Mouse (Mus musculus): ENCODE results near the gene St7. TPM values are rescaled to one million over a fixed set of nuclear protein-coding genes. Genes with fewer than 3 reads are reported as not detected.

The St7 gene
- polyA plus RNA-seq, 2 experiments, result 29.7 to 33.0 TPM

DNA sequence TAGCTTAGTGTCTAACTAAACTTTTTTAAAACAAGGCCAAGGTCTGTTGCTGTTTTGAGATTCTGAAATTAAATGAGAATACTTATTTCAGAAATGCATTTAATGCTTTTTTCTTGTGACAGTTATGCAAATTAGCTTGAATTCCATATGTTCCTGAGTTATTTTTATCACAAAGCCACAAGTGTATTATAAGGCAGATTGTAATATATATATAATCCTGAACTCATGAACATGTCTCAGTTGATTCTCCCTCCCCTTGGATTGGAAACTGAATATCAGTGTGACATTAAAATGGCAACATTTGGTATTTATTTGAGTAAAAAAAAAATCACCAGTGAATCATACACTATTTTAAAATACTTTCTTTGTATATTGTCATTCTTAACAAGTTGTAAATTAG lies 26.7 kb upstream of the St7 start:
- Histone ChIP-seq H3K4me2 (replicated peaks; ENCODE audit: low read depth, low read length, severe bottlenecking) (no peak overlapping the region), H3K36me3 (ENCODE audit: control insufficient read depth, insufficient read depth, low read length) (peaks cover 57% of the 10 kb centered on the region), H3K4me3 (replicated peaks; ENCODE audit: low read length) (no peak overlapping the region), H3K27ac (replicated peaks; ENCODE audit: low read depth, low read length) (no peak overlapping the region), H3K9me3 (ENCODE audit: control insufficient read depth, low read length) (no peaks in the 10 kb centered on the region), H3K4me1 (ENCODE audit: control insufficient read depth, insufficient read depth, low read length) (no peaks in the 10 kb centered on the region), H3K27me3 (ENCODE audit: control insufficient read depth, insufficient read depth, low read length) (no peaks in the 10 kb centered on the region), H3K9ac (ENCODE audit: low read depth, low read length, severe bottlenecking) (no peak overlapping the region)
- no peak for TF ChIP-seq POLR2A (IDR thresholded peaks at IDR 0.05; ENCODE audit: borderline replicate concordance, extremely low read depth, insufficient read depth, insufficient read length)
- no peak for DNase-seq (ENCODE audit: low spot score)
- no peak for ATAC-seq (ENCODE audit: low FRiP score, low read depth)

DNA sequence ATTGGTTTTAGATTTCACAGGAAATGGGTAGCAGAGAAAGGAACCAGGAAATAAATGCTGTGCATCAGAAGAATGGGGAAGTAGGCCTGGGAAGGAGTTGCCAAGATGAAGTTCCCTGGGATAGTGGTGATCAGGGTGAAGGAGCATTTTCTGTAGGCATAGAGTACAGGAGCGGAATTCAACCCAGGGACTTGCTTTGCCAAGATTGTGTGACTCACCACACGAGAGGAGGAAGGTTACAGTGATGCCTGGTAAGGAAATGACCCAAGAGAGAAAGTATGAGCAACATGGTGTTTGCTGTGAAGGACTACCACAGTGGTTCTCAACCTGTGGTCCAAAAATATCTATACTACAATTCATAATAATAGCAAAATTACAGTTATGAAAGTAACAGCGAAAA lies 24.9 kb upstream of the St7 start:
- 95% methylated on average over 3 of the region's 3 CpGs for WGBS
- no peak overlapping the region for H3K4me3 ChIP-seq (replicated peaks; ENCODE audit: low read length)
- TF ChIP-seq POLR2A (IDR thresholded peaks at IDR 0.05; ENCODE audit: borderline replicate concordance, extremely low read depth, insufficient read depth, insufficient read length), result no peak
- H3K9ac ChIP-seq (ENCODE audit: low read depth, low read length, severe bottlenecking), result no peak overlapping the region
- no peak for DNase-seq (ENCODE audit: low spot score)
- no peaks in the 10 kb centered on the region for H3K27me3 ChIP-seq (ENCODE audit: control insufficient read depth, insufficient read depth, low read length)
- no peak overlapping the region for H3K27ac ChIP-seq (replicated peaks; ENCODE audit: low read depth, low read length)
- peaks cover 40% of the 10 kb centered on the region for H3K36me3 ChIP-seq (ENCODE audit: control insufficient read depth, insufficient read depth, low read length)
- H3K4me1 ChIP-seq (ENCODE audit: control insufficient read depth, insufficient read depth, low read length), result no peaks in the 10 kb centered on the region
- ATAC-seq (ENCODE audit: low FRiP score, low read depth), result no peak
- H3K9me3 ChIP-seq (ENCODE audit: control insufficient read depth, low read length), result no peaks in the 10 kb centered on the region
- H3K4me2 ChIP-seq (replicated peaks; ENCODE audit: low read depth, low read length, severe bottlenecking), result no peak overlapping the region

DNA sequence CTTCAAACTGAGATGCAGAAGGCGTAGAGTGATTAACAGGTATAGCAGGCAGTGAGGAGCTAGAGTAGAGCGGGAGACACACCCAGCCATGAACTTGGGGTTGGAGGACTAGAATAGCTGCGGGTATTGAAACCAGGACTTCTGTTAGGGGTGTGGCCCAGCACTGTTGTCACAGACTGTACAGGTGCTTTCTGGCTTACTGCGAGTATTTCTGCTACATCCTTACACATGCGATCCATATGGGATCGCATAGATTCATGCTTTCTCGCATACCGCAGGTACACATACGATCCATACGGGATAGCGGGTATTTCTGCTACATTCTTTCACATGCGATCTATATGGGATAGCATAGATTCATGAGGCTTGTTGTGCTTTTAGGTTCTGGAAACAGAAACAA lies 24.4 kb upstream of the St7 start:
- peaks cover 35% of the 10 kb centered on the region for H3K36me3 ChIP-seq (ENCODE audit: control insufficient read depth, insufficient read depth, low read length)

DNA sequence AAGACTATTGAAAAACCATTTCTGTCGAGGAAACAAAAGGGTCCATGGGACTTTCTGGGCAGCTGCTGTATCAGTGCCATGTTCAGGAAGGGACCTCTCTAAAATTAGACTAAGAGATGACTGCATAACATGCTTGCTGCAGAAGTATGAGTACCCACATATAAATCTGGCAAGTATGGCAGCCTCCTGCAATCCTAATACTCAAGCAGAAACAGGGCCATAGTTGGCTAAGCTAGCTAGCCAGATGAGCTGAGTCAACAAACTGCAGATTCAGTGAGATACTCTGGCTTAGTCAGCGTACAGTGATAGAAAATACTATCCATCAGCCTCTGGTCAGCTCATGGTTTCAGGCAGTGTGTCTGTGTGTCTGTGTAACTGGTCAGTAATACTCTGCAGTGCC lies 22.9 kb upstream of the St7 start:
- H3K36me3 ChIP-seq (ENCODE audit: control insufficient read depth, insufficient read depth, low read length), result peaks cover 26% of the 10 kb centered on the region
- H3K4me3 ChIP-seq (replicated peaks; ENCODE audit: low read length), result no peak overlapping the region
- H3K4me2 ChIP-seq (replicated peaks; ENCODE audit: low read depth, low read length, severe bottlenecking), result no peak overlapping the region
- DNase-seq (ENCODE audit: low spot score) (no peak), ATAC-seq (ENCODE audit: low FRiP score, low read depth) (no peak)
- H3K9ac ChIP-seq (ENCODE audit: low read depth, low read length, severe bottlenecking), result no peak overlapping the region
- TF ChIP-seq POLR2A (IDR thresholded peaks at IDR 0.05; ENCODE audit: borderline replicate concordance, extremely low read depth, insufficient read depth, insufficient read length), result no peak
- H3K4me1 ChIP-seq (ENCODE audit: control insufficient read depth, insufficient read depth, low read length), result no peaks in the 10 kb centered on the region
- 76% methylated on average over 2 of the region's 2 CpGs for WGBS
- no peaks in the 10 kb centered on the region for H3K9me3 ChIP-seq (ENCODE audit: control insufficient read depth, low read length)
- no peak overlapping the region for H3K27ac ChIP-seq (replicated peaks; ENCODE audit: low read depth, low read length)
- H3K27me3 ChIP-seq (ENCODE audit: control insufficient read depth, insufficient read depth, low read length), result no peaks in the 10 kb centered on the region

More for the DNA sequence above, 24.4 kb upstream of the St7 start:
- DNase-seq (ENCODE audit: low spot score), result no peak
- Histone ChIP-seq H3K27ac (replicated peaks; ENCODE audit: low read depth, low read length) (no peak overlapping the region), H3K9me3 (ENCODE audit: control insufficient read depth, low read length) (no peaks in the 10 kb centered on the region), H3K4me3 (replicated peaks; ENCODE audit: low read length) (no peak overlapping the region), H3K9ac (ENCODE audit: low read depth, low read length, severe bottlenecking) (no peak overlapping the region), H3K4me1 (ENCODE audit: control insufficient read depth, insufficient read depth, low read length) (no peaks in the 10 kb centered on the region), H3K27me3 (ENCODE audit: control insufficient read depth, insufficient read depth, low read length) (no peaks in the 10 kb centered on the region), H3K4me2 (replicated peaks; ENCODE audit: low read depth, low read length, severe bottlenecking) (no peak overlapping the region)
- 95% methylated on average over 12 of the region's 12 CpGs for WGBS
- no peak for ATAC-seq (ENCODE audit: low FRiP score, low read depth)
- TF ChIP-seq POLR2A (IDR thresholded peaks at IDR 0.05; ENCODE audit: borderline replicate concordance, extremely low read depth, insufficient read depth, insufficient read length), result no peak

DNA sequence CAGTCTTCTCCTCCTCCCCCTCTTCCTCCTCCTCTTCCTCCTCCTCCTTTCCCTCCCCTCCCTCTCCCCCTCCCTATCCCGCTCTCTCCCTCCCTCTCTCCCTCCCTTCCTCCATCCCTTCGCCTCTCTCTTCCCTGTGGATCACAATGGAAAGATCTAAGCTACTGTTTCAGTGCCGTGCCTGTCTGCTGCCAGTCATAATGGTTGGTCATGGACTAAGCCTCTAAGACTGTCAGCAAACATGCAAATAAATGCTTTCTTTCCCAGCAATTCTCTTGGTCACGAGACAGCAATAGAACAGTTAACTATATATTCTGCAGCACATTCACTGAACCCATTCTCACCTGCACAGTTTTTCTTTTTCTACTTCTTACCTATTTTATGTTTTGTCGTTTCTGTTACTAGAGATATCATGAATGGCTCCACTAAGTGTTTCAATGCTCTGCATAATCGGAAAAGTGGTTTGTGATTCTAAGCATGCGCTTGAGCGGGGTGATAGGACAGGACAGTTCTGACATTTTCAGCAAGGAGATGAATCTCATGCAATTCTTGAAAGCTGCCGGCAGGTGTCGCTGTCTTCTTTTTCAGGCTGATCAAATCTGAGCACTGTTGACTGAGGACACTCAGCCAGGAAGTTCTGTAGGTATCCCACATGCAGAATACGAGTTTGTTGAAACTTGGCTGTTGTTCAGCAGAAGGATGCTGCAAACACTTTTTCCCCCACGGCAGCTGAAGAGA lies 17.5 kb upstream of the St7 start:
- no peaks in the 10 kb centered on the region for H3K27me3 ChIP-seq (ENCODE audit: control insufficient read depth, insufficient read depth, low read length)

More for the DNA sequence above, 17.5 kb upstream of the St7 start:
- H3K9me3 ChIP-seq (ENCODE audit: control insufficient read depth, low read length), result no peaks in the 10 kb centered on the region
- H3K4me3 ChIP-seq (replicated peaks; ENCODE audit: low read length), result no peak overlapping the region
- no peak overlapping the region for H3K9ac ChIP-seq (ENCODE audit: low read depth, low read length, severe bottlenecking)
- TF ChIP-seq POLR2A (IDR thresholded peaks at IDR 0.05; ENCODE audit: borderline replicate concordance, extremely low read depth, insufficient read depth, insufficient read length), result no peak
- DNase-seq (ENCODE audit: low spot score) (peak; percentile 85), ATAC-seq (ENCODE audit: low FRiP score, low read depth) (peak; percentile 70)
- no peak overlapping the region for H3K4me2 ChIP-seq (replicated peaks; ENCODE audit: low read depth, low read length, severe bottlenecking)
- H3K27ac ChIP-seq (replicated peaks; ENCODE audit: low read depth, low read length), result no peak overlapping the region
- no peaks in the 10 kb centered on the region for H3K4me1 ChIP-seq (ENCODE audit: control insufficient read depth, insufficient read depth, low read length)
- no peaks in the 10 kb centered on the region for H3K36me3 ChIP-seq (ENCODE audit: control insufficient read depth, insufficient read depth, low read length)
- WGBS, result 28% methylated on average over 12 of the region's 12 CpGs

All from limb, embryonic 14.5 days (tissue).